Mouse (Mus musculus) left cerebral cortex, adult 2 months (tissue): ENCODE data around the gene Ttyh1. TPM values are rescaled to one million over a fixed set of nuclear protein-coding genes. Genes with fewer than 3 reads are reported as not detected.

Experiments used
- DNase-seq, 2 experiments: peaks; one replicate each; pipeline ENCODE4 v3.0.0; 2021 to 2022; ENCODE audit warnings: low spot score in 2 of 2, mixed read lengths in 1 of 2; ENCODE audit errors: extremely low spot score in 1 of 2
- H3K27ac ChIP-seq: fragments of 200-600 bp; 2 replicates; pipeline ENCODE4 v1.8.1; 2022
- H3K4me3 ChIP-seq: fragments of 200-600 bp; 2 replicates; pipeline ENCODE4 v1.8.1; 2022
- CTCF ChIP-seq: fragments of 200-600 bp; IDR thresholded peaks from 2 replicates; pipeline ENCODE4 v1.8.1; 2022; ENCODE audit warnings: antibody characterized with exemption, mild to moderate bottlenecking, moderate library complexity
- intact Hi-C: fragments of 180-260 bp; cut with DNase I; formaldehyde crosslinking; loops from one replicate; pipeline ENCODE4 v1.15.1; 2025
- total RNA-seq, 2 experiments: library from RNA; stranded (reverse); gene quantifications; 2 replicates each; pipeline ENCODE4 v1.2.3; 2021

Ttyh1 gene
- total RNA-seq, 2 experiments from 2014 or later: 667 to 745 TPM

- Histone ChIP-seq H3K27ac (peak overlapping the region; percentile 88), H3K4me3 (peak overlapping the region; percentile 48)
- DNase-seq: peak; percentile 80 to 88
- intact Hi-C loops: no loop called here
- no peak; the same call in 1 of the 2 replicates for TF ChIP-seq CTCF
Measured at GRCm38 (mm10) chr7:4124315-4124759, 5.1 kb downstream of the Ttyh1 start.

- no peak for TF ChIP-seq CTCF
- DNase-seq: peak in 1 of 2 experiments; percentile 5
- intact Hi-C loops: no loop called here
- H3K27ac ChIP-seq: peak overlapping the region; percentile 88
- H3K4me3 ChIP-seq: no peak overlapping the region
Measured at GRCm38 (mm10) chr7:4124856-4125255, 5.6 kb downstream of the Ttyh1 start.

GRCm38 (mm10) chr7:4125306-4125705 lies 6.1 kb downstream of the Ttyh1 start:
- peak; percentile 18; the same call in 1 of the 2 replicates for TF ChIP-seq CTCF
- DNase-seq: peak in 1 of 2 experiments; percentile 24
- H3K4me3 ChIP-seq: no peak overlapping the region
- intact Hi-C loops: no loop called here
- H3K27ac ChIP-seq: peak overlapping the region; percentile 88

- DNase-seq: peak in 1 of 2 experiments; percentile 10
- no peak for TF ChIP-seq CTCF
- intact Hi-C loops: no loop called here
- H3K4me3 ChIP-seq: no peak overlapping the region
- peak overlapping the region; percentile 88 for H3K27ac ChIP-seq
Measured at GRCm38 (mm10) chr7:4126992-4127785, 8.0 kb downstream of the Ttyh1 start.

DNA sequence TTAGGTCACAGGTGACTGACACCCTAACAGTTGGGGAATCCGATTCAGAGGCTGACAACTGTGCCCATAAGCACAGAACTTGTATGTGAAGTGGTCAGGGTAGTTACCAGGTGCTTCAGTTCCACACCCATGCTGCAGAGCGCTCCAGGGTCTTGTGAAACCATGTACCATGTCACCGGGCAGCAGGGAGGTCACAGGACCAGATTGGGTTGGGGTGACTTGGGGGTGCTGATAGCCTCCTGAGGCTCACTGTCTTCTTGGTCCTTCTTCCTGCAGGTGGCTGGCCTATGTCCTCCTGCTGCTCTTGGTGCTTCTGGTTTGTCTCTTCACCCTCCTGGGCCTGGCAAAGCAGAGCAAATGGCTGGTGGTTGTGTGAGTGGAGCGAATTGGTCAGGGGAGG lies 8.7 kb downstream of the Ttyh1 start:
- no peak for TF ChIP-seq CTCF
- H3K4me3 ChIP-seq: no peak overlapping the region
- peak overlapping the region; percentile 88 for H3K27ac ChIP-seq
- intact Hi-C loops: no loop called here
- peak in 1 of 2 experiments; percentile 8 for DNase-seq

DNA sequence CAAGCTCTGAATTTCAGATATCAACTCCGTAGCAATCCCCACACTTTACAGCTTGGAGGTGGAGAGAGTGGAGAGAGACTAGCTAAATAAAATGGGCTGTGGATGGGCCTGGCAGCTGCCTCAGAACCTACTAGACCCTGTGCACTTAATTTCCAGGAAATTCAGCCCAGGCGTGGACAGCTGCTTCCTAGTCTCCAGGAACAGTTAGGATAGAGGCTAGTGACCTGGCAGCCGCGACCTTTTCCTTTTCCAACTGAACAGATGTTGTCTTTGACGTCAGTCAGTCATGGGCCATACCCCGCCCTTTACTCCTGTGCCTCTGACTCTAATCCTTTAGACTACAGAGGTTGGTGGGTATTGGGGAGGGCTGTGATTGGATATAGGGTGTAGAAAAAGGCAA lies 9.7 kb downstream of the Ttyh1 start:
- H3K4me3 ChIP-seq: no peak overlapping the region
- peak overlapping the region; percentile 88; the same call in 1 of the 2 replicates for H3K27ac ChIP-seq
- DNase-seq: peak in 1 of 2 experiments; percentile 14
- intact Hi-C loops: no loop called here
- no peak for TF ChIP-seq CTCF

DNA sequence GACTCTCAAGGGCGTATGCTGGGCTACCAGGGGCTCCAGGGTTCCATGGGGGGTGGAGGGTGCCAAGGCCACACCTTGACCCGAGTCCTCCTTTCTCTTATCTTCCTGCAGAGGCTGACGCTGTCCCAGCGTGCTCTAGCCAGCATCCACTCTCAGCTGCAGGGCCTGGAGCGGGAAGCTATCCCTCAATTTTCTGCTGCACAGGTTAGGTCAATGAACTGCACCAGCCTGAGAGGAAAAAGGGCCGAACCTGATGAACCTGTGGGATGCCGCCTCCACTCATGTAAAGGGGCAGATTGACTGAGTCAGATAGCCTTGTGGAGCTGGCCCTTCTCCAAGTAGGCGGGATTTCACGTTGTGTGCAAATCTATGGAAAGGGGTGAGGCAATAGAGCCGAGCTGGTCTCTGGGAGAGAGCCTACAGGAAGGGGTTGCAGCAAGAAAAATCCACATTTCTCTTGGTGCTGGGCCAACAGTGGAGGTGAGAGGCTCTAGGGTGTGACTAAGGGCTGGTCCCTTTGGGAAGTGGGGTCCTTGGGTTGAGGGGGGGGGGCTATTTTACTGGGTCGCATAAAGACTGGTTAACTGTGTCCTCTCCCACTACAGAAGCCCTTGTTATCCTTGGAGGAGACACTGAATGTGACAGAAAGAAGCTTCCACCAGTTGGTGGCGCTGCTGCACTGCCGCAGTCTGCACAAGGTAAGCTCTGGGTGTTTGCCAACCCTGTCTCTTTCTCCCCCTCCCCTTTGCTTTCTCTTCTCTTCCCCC lies 11.7 kb downstream of the Ttyh1 start:
- TF ChIP-seq CTCF: peak; percentile 80
- peak overlapping the region; percentile 61 for H3K27ac ChIP-seq
- peak; percentile 83 to 84 for DNase-seq
- intact Hi-C loops: loop anchor here (10.0 kb wide), 2 partner anchors 294 to 374 kb away; partner anchors contain the start of gene Ppp1r12c
- no peak overlapping the region for H3K4me3 ChIP-seq

DNA sequence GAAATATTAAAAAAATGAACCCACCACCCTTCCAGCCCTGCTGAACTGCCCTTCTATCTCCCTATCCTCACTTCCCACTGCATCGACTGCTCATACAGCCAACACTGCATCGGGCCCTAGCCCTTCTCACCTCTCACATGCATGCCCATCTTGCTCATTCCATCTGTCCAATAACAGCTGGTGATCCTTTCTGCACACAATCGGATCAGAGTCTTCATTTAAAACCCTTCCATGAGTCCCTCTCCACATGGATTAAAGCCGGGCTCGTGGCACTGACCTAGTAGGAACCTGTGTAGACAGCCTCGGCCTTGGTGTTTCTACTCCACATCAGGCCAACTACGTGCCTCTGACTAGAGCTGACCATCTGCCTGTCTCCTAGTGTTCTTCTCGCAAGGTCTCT lies 12.8 kb downstream of the Ttyh1 start:
- peak; percentile 9 to 24 for DNase-seq
- H3K27ac ChIP-seq: peak overlapping the region; percentile 86
- intact Hi-C loops: loop anchor here (2.0 to 10.0 kb wide), 3 partner anchors 27 to 373 kb away; partner anchors contain the start of gene Ppp1r12c
- H3K4me3 ChIP-seq: no peak overlapping the region
- no peak for TF ChIP-seq CTCF

- Histone ChIP-seq H3K4me3 (no peak overlapping the region), H3K27ac (peak overlapping the region; percentile 86)
- TF ChIP-seq CTCF: no peak
- DNase-seq: peak; percentile 50 to 54
- intact Hi-C loops: loop anchor here (2.0 to 10.0 kb wide), 3 partner anchors 28 to 372 kb away; partner anchors contain the start of gene Ppp1r12c
Measured at GRCm38 (mm10) chr7:4132581-4132980, 13.4 kb downstream of the Ttyh1 start.

DNA sequence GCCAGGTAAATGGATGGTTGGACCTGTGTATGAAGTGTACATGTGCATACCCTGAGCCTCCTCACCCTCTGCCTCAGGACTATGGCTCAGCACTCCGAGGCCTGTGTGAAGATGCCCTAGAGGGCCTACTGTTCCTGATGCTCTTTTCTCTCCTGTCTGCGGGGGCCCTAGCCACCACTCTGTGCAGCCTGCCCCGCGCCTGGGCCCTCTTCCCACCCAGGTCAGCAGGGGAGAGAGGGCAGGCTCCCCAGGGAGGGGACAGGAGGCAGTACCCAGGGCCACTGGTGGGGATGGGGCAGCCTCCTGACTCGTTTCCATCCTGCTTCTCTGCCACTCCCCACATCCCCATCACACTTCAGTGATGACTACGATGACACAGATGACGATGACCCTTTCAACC lies 13.8 kb downstream of the Ttyh1 start:
- no peak overlapping the region for H3K4me3 ChIP-seq
- H3K27ac ChIP-seq: peak overlapping the region; percentile 86
- intact Hi-C loops: loop anchor here (2.0 to 10.0 kb wide), 3 partner anchors 28 to 372 kb away; partner anchors contain the start of gene Ppp1r12c
- peak; percentile 20 to 26 for DNase-seq
- TF ChIP-seq CTCF: no peak

GRCm38 (mm10) chr7:4134911-4135310 lies 15.7 kb downstream of the Ttyh1 start:
- no peak for TF ChIP-seq CTCF
- DNase-seq: peak in 1 of 2 experiments; percentile 6
- intact Hi-C loops: loop anchor here (5.0 to 10.0 kb wide), 3 partner anchors 290 to 947 kb away; partner anchors contain the start of genes Epn1 and Ppp1r12c
- Histone ChIP-seq H3K4me3 (no peak overlapping the region), H3K27ac (peak overlapping the region; percentile 15)
